Mouse (Mus musculus): ENCODE measurements around the gene Bahcc1.

GRCm38 (mm10) chr11:120338786-120339185, 106.0 kb downstream of the Bahcc1 start:
- TF ChIP-seq POLR2A (IDR thresholded peaks at IDR 0.05; ENCODE audit: low read depth, low read length) (no peak), CTCF (conservative IDR thresholded peaks at IDR 0.05; ENCODE audit: insufficient read depth, insufficient read length, low read depth, low read length) (no peak)

Data from kidney, adult 2 months (tissue).